Mouse (Mus musculus): ENCODE results near the gene Gcm1.

- TF ChIP-seq CTCF (IDR thresholded peaks at IDR 0.05; ENCODE audit: insufficient read depth, low read depth, low read length) (no peak), POLR2A (IDR thresholded peaks at IDR 0.05; ENCODE audit: insufficient read depth, low read depth, low read length) (no peak)
Observed at GRCm38 (mm10) chr9:78090596-78090995, 38.9 kb downstream of the Gcm1 start.

All from olfactory bulb, adult 2 months (tissue).